Mouse (Mus musculus): Measurements from ENCODE around the gene Mid1. TPM values are rescaled to one million over a fixed set of nuclear protein-coding genes. Genes with fewer than 3 reads are reported as not detected.
"Not testable (repeated sequence)": the region's sequence is repeated elsewhere in the genome, so short reads cannot be mapped to it uniquely, and the experiment has no call there.

Mid1 gene
- polyA plus RNA-seq, 1 experiment from 2014 or later, result 1.2 TPM

GRCm38 (mm10) chrX:169989219-169989595, 304.2 kb downstream of the Mid1 start:
- peaks cover 33% of the 10 kb centered on the region for H3K9me3 ChIP-seq (replicated peaks)
- H3K4me2 ChIP-seq; H3K27ac ChIP-seq (replicated peaks); H3K4me3 ChIP-seq (replicated peaks); H3K27me3 ChIP-seq; H3K4me1 ChIP-seq (replicated peaks); H3K9ac ChIP-seq: not testable (repeated sequence)
- 77% methylated on average over 8 of the region's 8 CpGs for WGBS (ENCODE audit: insufficient replicate concordance)
- ATAC-seq (ENCODE audit: insufficient read depth), result 0 out of 2 replicates have a peak, but pooled peaks have one; percentile 2
- H3K36me3 ChIP-seq (replicated peaks), result peaks cover 45% of the 10 kb centered on the region

- peaks cover 33% of the 10 kb centered on the region for H3K9me3 ChIP-seq (replicated peaks)
- H3K27ac ChIP-seq (replicated peaks), result not testable (repeated sequence)
- WGBS (ENCODE audit: insufficient replicate concordance), result 71% methylated on average over 56 of the region's 56 CpGs
These were observed 305.0 kb downstream of the Mid1 start for GRCm38 (mm10) chrX:169989691-169990631.

GRCm38 (mm10) chrX:169991128-169991873, 306.3 kb downstream of the Mid1 start:
- peak; percentile 13; the same call in 1 of the 2 replicates for ATAC-seq (ENCODE audit: insufficient read depth)
- not testable (repeated sequence) for H3K4me1 ChIP-seq (replicated peaks); H3K27ac ChIP-seq (replicated peaks); H3K9ac ChIP-seq; H3K27me3 ChIP-seq; H3K4me3 ChIP-seq (replicated peaks)
- peaks cover 28% of the 10 kb centered on the region for H3K9me3 ChIP-seq (replicated peaks)
- H3K4me2 ChIP-seq, result peak overlapping the region; percentile 51
- H3K36me3 ChIP-seq (replicated peaks), result peaks cover 29% of the 10 kb centered on the region
- WGBS (ENCODE audit: insufficient replicate concordance), result 13% methylated on average over 15 of the region's 28 CpGs

More at GRCm38 (mm10) chrX:169989691-169990631, 305.0 kb downstream of the Mid1 start:
- not testable (repeated sequence) for H3K4me3 ChIP-seq (replicated peaks); H3K4me1 ChIP-seq (replicated peaks); H3K27me3 ChIP-seq; ATAC-seq (ENCODE audit: insufficient read depth); H3K9ac ChIP-seq; H3K4me2 ChIP-seq
- H3K36me3 ChIP-seq (replicated peaks), result peaks cover 37% of the 10 kb centered on the region

- peaks cover 24% of the 10 kb centered on the region for H3K36me3 ChIP-seq (replicated peaks)
- H3K4me3 ChIP-seq (replicated peaks); ATAC-seq (ENCODE audit: insufficient read depth); H3K27ac ChIP-seq (replicated peaks); H3K9ac ChIP-seq; H3K4me2 ChIP-seq; H3K4me1 ChIP-seq (replicated peaks); H3K27me3 ChIP-seq: not testable (repeated sequence)
- WGBS (ENCODE audit: insufficient replicate concordance), result 11% methylated on average over 9 of the region's 15 CpGs
- peaks cover 23% of the 10 kb centered on the region for H3K9me3 ChIP-seq (replicated peaks)
These were observed 307.3 kb downstream of the Mid1 start for GRCm38 (mm10) chrX:169992086-169992930.

GRCm38 (mm10) chrX:169992951-169993547, 308.1 kb downstream of the Mid1 start:
- H3K4me2 ChIP-seq; H3K27ac ChIP-seq (replicated peaks); H3K4me3 ChIP-seq (replicated peaks); H3K9ac ChIP-seq; H3K27me3 ChIP-seq; ATAC-seq (ENCODE audit: insufficient read depth); H3K4me1 ChIP-seq (replicated peaks): not testable (repeated sequence)
- Histone ChIP-seq H3K9me3 (replicated peaks) (peaks cover 19% of the 10 kb centered on the region), H3K36me3 (replicated peaks) (peaks cover 20% of the 10 kb centered on the region)
- WGBS (ENCODE audit: insufficient replicate concordance), result 47% methylated on average over 4 of the region's 8 CpGs

- H3K27me3 ChIP-seq; H3K4me2 ChIP-seq; H3K9me3 ChIP-seq (replicated peaks); ATAC-seq (ENCODE audit: insufficient read depth); H3K4me3 ChIP-seq (replicated peaks); H3K9ac ChIP-seq; H3K27ac ChIP-seq (replicated peaks); H3K4me1 ChIP-seq (replicated peaks): not testable (repeated sequence)
- H3K36me3 ChIP-seq (replicated peaks), result peaks cover 11% of the 10 kb centered on the region
- WGBS (ENCODE audit: insufficient replicate concordance), result 0% methylated on average over 2 of the region's 33 CpGs
These were observed 309.2 kb downstream of the Mid1 start for GRCm38 (mm10) chrX:169994011-169994865.

- H3K27me3 ChIP-seq; H3K9ac ChIP-seq; ATAC-seq (ENCODE audit: insufficient read depth); H3K27ac ChIP-seq (replicated peaks); H3K4me3 ChIP-seq (replicated peaks); H3K36me3 ChIP-seq (replicated peaks); H3K4me2 ChIP-seq; H3K9me3 ChIP-seq (replicated peaks); H3K4me1 ChIP-seq (replicated peaks): not testable (repeated sequence)
- 10% methylated on average over 2 of the region's 2 CpGs for WGBS (ENCODE audit: insufficient replicate concordance)
These were observed 310.1 kb downstream of the Mid1 start for GRCm38 (mm10) chrX:169994866-169995711.

GRCm38 (mm10) chrX:169995909-169996521, 311.0 kb downstream of the Mid1 start:
- H3K9me3 ChIP-seq (replicated peaks); H3K4me3 ChIP-seq (replicated peaks); ATAC-seq (ENCODE audit: insufficient read depth); H3K36me3 ChIP-seq (replicated peaks); H3K27ac ChIP-seq (replicated peaks); H3K4me1 ChIP-seq (replicated peaks); H3K27me3 ChIP-seq; H3K4me2 ChIP-seq; H3K9ac ChIP-seq: not testable (repeated sequence)
- no CpG with 5 or more reads among the region's 17 CpGs for WGBS (ENCODE audit: insufficient replicate concordance)

- not testable (repeated sequence) for H3K27me3 ChIP-seq; H3K27ac ChIP-seq (replicated peaks); H3K4me3 ChIP-seq (replicated peaks); H3K4me2 ChIP-seq; H3K36me3 ChIP-seq (replicated peaks); H3K4me1 ChIP-seq (replicated peaks); H3K9me3 ChIP-seq (replicated peaks); H3K9ac ChIP-seq; ATAC-seq (ENCODE audit: insufficient read depth)
- no CpG with 5 or more reads among the region's 46 CpGs for WGBS (ENCODE audit: insufficient replicate concordance)
These were observed 311.9 kb downstream of the Mid1 start for GRCm38 (mm10) chrX:169996926-169997325.

Measured in liver, embryonic 15.5 days (tissue).